Mouse (Mus musculus): ENCODE measurements around the gene Rpl35.

GRCm38 (mm10) chr2:38953152-38953883, 52.1 kb downstream of the Rpl35 start:
- TF ChIP-seq MAFK (IDR thresholded peaks at IDR 0.05; ENCODE audit: insufficient read depth, low read depth, low read length), result no peak
- TF ChIP-seq HCFC1 (IDR thresholded peaks at IDR 0.05; ENCODE audit: borderline replicate concordance, insufficient read depth, low read length), result no peak
- no peak for TF ChIP-seq CHD2 (IDR thresholded peaks at IDR 0.05; ENCODE audit: low read depth, low read length)

Measured in ES-E14 (cell line).